Mouse (Mus musculus): Measurements from ENCODE around the gene Slc7a4. TPM values are rescaled to one million over a fixed set of nuclear protein-coding genes. Genes with fewer than 3 reads are reported as not detected.
"Not testable (repeated sequence)": the region's sequence is repeated elsewhere in the genome, so short reads cannot be mapped to it uniquely, and the experiment has no call there.

Slc7a4 gene
- total RNA-seq (2021), result 100 to 1,000 TPM in 1 of 2 experiments, 10 to 100 TPM in 1; 93.8 to 104 TPM

DNA sequence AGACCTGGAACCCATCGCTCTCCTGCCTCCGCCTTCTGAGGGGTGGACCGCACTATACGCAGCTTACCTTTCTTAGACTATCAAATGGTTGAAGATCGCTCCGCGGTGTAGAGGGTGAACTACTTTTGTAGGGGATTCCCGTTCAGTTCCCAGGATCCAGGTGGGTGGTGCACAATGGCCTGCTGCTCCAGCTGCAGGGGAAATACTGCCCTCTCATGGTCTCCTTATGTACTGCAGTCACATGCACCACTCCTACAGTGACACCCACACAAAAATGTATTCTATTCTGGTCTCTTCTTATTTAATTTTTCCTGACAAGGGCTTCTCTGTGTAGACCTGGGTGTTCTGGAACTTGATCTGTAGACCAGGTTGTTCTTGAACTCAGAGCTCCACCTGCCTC, at the start of gene Slc7a4:
TSS of gene Slc7a4 (minus strand) at position 151 of the 400 bp plus-strand sequence.
- no peak for DNase-seq

DNA sequence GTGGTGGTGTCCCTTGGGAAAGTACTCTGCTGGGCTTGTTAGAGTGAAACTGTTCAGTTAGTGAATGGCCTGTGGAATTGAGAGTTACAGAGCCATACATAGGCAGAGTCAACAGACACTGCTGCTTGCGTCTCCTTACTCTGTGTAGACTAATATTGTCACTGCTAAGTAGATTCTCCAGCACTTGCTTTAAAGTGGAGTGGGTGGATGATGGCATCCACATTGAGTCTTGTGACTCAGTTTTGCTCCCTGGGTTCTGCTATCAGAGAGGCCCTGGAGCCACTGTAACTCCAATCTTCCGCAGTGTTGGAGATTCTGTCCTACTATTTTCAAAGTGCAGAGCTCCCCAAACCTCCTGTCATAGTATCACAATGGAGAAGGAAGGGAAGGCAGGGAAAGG, 49.6 kb upstream of the Slc7a4 start:
- no peak for DNase-seq

DNA sequence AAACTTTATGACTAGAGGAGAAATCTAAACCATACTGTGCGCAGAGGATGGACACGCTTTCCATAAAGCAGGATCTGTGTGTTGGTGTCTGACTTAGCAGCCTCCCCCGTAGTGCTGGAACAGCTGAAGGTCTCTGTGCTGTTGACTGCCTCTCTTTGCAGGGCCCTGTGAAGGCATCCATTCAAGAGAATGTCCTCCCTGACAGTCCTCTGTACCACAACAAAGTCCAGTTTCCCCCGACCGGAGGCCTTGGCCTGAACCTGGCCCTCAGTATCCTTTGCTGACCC, 43.2 kb upstream of the Slc7a4 start:
- DNase-seq, result no peak

DNA sequence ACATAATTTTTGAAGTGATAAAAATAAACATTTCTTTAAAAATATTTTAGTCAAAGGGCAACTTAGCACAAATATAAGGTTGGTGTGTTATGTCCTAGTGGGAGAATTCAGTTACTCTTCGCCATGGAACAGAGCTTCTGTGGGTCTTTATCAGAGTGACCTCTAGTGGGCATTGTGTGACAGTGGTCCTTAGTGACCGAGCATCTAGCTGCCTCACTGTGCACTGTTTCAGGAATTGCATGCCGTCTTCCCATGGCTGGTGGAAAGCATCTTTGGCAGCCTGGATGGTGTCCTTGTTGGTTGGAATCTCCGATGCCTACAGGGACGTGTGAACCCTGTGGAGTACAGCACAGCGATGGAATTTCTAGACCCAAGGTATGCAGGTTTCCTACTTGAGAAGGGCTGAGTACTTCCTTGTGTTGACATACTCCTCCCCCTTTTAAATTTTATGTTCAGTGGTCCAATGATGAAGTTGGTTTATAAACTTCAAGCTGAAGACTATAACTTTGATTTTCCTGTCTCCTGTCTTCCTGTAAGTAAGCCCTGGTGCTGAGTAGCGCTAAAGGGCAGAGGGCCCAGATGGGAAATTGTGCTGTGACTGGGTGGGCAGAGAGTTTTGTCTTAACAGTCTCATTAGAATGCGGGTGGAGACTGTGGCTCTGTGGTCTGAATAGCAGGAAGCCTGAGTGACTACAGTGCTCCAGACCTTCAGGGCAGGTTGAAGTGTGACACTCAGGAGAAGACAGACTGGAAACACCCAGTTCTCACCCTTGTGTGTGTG, 42.7 kb upstream of the Slc7a4 start:
- no peak for DNase-seq

DNA sequence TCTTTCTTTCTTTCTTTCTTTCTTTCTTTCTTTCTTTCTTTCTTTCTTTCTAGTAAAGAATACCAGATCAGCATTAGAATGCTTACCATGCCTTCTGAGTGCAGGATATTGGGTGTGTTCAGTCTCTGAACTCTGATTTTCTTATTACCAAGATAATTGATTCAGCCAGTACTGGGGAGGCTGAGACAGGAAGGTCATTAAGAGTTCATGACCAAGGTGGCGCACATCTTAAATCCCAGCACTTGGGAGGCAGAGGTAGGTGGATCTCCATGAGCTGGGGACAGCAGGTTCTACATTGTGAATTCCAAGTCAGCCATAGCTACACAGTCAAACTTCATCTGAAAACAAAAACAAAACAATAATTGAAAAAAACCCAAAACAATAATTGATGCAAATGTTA, 38.9 kb upstream of the Slc7a4 start:
- no peak for DNase-seq

DNA sequence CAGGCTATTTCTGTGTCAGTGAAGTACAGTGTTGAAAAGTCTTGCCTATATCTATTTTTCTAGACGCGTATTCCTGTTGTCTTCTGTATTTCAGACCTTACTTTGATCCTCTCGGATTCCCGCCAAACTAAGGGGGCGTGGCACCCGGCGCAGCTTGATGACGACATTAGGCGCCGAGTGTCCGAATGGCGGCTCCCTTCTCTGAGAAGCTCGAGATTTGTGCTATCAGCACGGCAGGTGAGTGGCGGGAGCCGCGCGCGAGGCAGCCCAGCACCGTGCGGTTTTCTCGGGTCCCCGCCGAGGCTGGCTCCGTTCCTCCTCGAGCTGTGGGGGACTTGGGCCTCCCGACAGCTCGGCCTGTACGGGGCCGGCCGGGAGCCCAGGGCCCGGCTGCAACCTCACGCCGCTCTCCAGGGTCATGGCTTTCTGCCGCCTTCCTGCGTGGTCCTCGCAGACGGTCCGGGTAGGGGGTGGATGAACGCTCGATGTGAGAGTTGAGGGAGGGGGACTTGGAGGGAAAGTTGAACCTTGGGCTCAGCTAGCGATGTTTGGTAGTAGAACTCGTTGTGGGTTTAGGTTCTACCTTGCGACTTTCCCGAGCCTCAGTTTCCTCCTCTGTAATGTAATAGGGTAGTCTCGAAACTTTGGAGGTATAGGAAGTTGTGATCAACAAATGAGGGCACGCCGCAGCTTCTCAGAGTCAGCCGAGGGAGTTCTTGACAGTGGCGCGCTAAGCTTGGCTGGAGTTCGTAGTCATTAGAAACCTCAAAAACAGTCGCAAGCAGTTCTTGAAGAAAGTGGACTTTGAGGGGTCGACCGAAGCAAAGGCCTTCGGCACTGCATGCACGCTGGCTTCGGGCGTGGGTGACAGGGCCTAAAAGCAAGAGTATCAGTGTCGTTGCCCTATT, 36.4 kb upstream of the Slc7a4 start, which contains the start of gene Smpd4:
TSS of gene Smpd4 (plus strand) at position 157 of the 908 bp plus-strand sequence.
- DNase-seq, result peak; percentile 85 to 88

DNA sequence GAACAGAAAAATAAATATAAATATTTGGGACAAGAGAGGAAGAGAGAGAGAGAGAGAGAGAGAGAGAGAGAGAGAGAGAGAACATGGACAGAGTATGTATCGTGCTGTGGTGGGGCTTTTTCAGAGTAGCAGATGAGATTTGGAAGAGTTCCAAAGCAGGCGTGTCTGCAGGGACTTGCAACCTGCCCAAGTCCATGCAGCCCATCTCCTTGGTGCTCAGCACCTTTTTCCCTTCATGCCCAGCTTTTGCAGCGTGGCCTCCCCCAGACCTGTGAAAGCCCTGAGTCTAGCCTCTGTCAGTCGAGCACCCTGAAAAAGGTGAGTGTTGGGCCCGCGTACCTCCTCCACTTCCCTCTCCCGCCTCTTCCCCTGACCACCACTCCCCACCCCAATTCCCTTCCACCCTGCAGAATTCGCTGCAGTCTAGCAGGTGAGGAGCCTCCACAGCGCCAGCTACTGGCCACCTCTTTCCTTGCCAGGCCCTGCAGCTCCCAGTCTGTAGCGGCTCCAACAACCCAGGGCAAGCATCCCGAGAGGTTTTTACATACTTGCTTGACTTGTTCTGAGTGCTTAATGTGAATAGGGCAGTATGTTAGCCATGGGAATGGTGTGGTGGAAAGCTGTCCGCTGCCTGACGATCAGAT, 35.0 kb upstream of the Slc7a4 start:
- DNase-seq, result peak in 1 of 2 experiments; percentile 46

DNA sequence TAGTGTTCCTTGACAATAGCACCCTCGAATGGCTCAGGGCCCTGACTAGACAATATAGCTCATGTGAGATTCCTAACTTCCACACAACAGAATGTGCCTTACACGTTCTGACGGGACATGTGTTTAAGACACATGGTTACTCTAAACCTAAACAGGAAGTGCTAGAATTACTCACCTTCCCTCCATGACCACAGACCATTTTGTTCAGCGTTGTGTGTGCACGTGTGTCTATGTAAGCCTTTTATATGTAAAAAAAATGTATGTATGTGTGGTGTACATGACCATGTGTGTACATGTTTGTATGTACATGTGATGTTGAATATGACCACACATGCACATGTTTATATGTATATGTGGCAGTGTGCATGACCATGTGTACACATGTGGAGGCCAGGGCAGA, 33.2 kb upstream of the Slc7a4 start:
- no peak for DNase-seq

DNA sequence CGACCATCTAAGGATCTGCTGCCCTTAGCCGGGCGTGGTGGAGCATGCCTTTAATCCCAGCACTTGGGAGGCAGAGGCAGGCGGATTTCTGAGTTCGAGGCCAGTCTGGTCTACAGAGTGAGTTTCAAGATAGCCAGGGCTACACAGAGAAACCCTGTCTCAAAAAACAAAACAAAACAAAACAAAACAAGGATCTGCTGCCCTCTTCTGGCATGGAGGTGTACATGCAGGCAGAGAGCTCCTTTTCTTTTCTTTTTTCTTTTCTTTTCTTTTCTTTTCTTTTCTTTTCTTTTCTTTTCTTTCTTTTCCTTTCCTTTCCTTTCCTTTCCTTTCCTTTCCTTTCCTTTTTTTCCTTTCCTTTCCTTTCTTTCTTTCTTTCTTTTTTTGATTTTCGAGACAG, 31.7 kb upstream of the Slc7a4 start:
- DNase-seq, result not testable (repeated sequence)

DNA sequence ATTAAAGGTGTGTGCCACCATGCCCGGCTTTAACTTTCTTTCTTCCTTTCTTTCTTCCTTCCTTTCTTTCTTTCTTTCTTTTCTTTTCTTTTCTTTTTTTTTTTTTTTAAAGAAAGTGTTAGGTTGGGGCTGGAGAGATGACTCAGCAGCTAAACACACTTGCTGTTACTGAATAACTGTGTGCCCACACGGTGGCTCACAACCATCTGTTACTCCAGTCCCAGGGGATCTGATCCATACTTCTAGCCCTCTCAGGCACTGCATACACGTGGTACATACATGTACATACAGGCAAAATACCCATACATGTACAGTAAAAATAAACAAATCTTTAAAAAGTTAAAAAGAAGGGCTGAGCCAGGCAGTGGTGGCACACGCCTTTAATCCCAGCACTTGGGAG, 28.4 kb upstream of the Slc7a4 start:
- DNase-seq, result peak in 1 of 2 experiments; percentile 17

DNA sequence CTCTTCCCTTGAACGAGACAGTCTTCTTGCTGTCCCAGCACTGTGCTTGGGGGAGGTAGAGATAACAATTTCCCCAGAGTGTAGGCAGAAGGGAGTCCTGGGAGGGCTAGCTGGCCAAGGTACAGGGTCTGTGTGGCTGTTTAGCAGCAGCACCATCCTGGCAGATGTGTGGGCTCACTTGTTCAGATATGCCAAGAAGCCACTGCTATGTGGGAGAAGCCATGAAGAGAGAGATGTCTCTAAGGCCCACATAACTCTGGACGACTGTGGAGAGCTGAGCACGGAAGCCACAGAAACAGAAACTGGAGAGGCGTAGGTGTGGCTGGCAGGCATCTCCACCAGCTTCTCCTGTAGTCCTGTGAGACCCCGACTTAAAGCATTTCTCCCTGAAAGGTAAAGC, 22.7 kb upstream of the Slc7a4 start:
- DNase-seq, result no peak

DNA sequence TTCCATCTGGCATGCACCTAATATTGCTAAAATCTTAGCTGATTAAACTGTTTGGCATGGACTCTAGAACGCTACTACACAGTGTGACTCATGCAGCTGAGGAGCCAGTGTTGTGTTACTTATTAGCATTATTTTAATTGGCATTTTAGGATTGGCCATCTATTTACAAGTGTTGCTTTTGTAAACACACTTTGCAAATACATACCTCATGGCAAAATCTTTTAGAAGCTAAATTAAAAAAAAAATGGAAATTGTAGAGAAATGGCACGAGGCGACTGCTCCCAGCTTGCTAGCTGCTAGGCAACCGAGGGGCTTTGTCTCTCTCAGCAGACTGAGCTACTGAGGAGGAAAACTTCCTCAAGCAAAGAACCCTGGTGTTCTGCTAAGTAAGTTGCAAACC, 21.9 kb upstream of the Slc7a4 start:
- no peak for DNase-seq

DNA sequence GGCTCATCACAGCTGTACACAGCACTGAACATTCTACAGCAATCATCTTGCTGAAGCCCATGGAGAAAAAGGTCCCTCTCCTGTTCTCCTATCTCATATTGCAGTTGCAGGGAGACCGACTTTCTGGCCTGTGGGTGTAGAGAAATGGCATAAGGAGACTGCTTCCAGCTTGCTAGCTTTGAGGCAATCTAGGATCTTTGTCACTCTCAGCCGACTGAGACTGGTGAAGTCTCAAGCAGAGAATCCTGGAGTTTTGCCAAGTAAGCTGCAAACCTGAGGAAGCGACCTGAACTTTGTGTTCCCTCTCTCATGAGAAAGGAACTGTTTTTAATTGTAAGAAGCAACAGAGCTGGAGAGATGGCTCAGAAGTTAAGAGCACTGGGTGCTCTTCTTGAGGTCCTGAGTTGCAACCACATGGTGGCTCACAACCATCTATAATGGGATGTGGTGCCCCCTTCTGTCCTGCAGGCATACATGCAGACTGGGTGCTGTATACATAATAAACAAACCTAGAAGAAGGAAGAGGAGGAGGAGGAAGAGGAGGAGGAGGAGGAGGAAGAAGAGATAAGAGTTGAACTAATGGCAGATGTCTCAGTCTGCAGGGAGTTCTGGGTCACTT, 18.0 kb upstream of the Slc7a4 start:
- no peak for DNase-seq

DNA sequence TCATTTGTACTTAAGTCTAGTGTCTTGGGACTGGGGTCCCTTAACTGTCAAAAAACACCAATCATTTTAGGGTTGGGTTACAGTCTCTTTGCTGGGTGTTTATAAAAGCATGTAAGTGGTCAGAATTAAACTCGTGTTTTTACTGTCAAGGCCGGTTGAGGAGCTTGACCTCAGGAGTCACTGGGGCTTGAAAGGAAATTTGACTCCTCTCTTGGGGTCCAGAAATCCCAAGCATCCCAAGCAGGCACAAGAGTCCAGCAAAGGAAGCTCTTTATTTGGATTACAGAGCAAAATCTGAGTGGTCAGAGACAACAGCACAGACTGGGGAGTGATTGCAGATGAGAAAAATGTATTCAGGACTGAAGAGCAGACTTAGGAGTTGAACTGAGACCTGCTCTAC, 7.7 kb upstream of the Slc7a4 start:
- DNase-seq, result no peak

DNA sequence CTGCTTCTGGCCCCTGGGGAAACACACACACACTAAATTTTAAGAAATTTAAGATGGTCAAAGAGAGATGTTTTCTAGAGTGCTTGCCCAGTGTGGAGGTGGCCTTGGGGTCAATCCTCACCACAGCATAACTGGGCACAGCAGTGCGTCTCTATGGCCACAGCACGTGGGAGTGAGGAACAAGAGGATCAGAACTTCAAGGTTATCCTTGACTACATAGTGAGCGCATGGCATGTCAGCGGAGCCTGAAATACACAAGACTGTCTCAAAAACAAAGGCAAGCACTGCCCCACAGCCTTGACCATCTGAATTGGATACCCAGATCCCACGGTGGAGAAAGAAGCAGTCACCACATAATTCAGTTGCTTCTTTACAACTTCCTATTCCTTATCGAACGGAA, 1.5 kb upstream of the Slc7a4 start:
- DNase-seq, result no peak

DNA sequence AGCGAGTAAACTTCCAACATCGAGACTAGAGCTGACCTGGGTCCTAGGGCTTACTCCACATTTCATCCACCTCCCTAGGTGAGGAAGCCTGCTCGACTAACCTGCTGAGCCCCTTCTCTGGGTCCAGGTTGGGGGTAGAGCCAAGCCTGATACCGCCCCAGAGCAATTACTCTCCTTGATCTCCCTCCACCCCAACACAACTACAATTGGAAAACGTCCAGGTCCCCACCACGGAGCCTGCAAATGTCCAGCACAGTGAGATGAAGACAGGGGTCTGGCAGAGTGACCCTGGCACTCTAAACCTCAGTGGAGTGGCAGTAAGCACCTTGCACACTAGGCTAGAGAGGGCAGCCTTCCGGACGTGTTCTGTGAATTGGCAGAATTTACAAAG, 6.2 kb downstream of the Slc7a4 start:
- DNase-seq, result no peak

DNA sequence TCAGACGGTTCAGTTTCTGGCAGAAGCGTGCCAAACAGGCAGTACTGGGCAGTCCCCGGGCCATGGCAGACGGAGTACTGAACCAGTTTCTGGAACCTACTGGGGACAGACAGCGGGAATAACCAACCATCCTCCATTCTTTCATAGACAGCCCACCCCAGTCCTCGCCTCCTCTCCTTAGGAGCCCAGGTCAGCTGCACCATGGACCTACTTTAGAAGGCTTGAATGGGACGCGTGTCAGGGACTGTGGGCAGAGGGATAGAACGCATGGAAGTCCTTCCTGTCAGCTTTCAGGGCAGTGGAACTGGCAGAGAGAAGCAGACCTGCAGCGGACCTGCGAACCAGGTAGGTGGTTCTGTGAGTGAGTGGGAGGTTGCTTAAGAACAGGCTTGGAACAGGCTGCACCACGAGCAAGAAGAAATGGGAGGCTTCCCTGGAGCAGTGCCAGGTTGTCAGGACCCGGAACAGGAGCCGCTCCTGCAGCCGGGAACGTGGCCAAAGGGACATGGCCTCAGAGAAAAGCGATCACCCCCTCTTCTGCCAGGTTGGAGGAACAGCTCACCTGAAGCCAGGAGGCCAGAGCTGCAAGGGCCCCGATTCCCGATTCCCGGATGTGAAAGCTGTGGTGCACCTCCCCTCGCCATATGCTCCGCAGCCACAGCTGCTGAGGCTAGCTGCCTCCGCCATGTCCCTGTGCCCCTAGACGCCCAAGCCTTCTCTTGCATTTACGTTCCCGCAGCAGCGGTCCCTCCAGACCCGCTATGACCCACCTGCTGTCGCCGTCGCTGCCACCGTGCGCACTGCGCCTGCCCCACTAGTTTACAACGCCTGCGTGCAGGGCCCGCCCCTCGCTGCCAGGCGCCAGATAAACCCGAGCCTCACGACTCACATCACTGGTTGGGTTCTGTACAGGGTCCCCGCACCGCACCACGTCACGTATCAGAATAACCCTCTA, 6.9 kb downstream of the Slc7a4 start:
- peak; percentile 75 for DNase-seq

DNA sequence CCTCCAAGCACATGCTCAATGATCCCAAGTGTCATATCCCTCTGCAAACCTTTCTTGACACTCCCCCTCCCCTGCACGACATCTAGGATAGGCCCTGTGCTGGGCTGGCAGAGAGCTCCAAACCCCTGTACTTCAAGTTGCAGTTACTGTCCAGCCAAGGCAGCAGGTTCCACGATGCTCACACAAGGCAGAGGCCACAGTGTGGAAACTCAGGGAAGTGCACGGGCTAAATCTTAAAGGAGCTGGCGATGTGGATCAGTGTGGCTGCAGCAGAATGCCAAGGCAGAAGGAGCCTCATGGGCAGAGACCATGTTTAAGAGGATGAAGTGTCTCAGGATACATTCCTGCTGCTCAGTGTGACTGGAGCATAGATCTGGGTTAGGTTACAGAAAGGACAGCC, 16.8 kb downstream of the Slc7a4 start:
- DNase-seq, result no peak

DNA sequence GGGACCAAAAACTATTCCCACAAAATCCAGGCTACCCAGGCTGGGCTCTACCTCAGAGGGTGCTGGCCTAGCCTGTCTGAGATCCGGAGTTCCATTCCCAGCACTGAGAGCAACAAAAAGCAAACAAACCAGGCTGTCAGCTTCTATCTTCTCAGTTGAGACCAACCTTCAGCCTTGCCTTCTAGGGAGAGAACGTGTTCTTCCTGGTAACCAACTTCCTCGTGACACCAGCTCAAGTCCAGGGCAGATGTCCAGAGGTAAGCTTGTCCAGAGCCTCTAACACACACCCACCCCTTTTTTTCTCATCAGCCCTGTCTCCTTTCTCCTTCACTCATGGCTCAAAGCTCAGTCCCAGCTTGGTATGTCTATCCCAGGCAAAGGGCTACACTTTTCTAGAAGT, 18.2 kb downstream of the Slc7a4 start:
- DNase-seq, result no peak

DNA sequence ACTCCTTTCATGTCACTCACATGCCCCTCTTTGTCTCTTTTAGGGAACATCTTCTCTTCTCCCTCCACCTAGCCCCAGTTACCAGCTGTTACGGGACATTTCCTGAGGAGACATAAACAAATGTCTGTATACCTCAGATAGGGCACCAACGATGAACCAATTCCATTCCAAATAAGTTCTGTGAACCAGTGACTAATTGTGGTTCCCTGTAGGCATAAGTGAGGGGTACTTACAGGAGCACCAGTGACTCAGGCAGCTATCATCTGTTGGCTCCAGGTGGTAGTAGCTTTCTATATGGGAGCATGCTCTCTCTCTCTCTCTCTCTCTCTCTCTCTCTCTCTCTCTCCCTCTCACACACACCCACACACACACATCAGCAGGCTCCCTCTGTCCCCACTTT, 18.8 kb downstream of the Slc7a4 start:
- no peak for DNase-seq

DNA sequence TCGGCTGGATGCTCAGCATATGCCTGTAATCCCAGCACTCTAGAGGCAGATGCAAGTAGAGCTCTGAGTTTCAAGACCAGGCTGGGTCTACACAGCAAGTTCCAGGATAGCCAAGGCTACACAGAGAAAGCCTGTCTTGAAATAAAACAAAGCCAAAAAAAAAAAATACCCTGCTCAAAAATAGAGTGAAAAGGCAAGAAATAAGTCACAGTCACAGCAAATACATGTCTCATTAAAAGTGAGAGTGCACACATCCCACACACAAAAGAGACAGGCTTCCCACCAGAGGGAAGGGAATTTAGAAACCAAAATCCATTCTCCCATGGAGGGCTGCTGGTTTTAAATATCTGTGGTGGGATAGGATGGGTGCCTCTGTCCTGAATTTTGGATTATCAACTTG, 19.4 kb downstream of the Slc7a4 start:
- DNase-seq, result no peak

DNA sequence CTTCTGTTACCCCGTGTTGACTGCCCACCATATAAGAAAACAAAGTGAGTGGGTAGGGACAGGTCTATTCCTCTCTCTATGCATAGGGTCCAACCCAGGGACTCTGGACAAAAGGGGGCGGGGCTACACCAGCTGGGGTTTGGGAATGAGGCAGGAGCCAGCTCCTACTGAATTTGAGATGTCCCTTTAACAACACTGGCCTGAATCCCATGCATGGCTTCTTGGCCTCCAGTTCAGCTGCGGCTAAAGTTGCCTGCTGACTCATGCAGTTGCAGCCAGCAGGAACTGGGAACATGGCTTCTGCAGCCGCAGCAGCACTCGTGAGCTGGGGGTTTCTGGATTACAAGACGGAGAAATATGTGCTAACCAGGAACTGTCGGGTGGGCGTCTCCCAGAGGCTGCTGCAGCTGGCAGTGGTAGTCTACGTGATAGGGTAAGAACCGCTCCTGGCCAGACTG, 21.2 kb downstream of the Slc7a4 start, which contains the start of gene P2rx6:
TSS of gene P2rx6 (plus strand) at position 135 of the 458 bp plus-strand sequence.
- DNase-seq, result no peak

Data from layer of hippocampus, postnatal 36 days (tissue).